Mouse (Mus musculus) neural tube, embryonic 11.5 days (tissue): ENCODE measurements around the gene Dpm3. TPM values are rescaled to one million over a fixed set of nuclear protein-coding genes. Genes with fewer than 3 reads are reported as not detected.

Experiments used
- ATAC-seq: fragments of 200-750 bp; cut with Nextera tagmentation; 2 replicates; pipeline ENCODE4 v1.8.0; 2017; ENCODE audit warnings: moderate number of reproducible peaks, mild to moderate bottlenecking, moderate TSS enrichment, moderate library complexity; ENCODE audit not compliant: insufficient read depth, low FRiP score, low TSS enrichment
- DNase-seq: peaks from one replicate; pipeline ENCODE4 v3.0.0-alpha.2; 2015; ENCODE audit warnings: low spot score
- H3K27ac ChIP-seq: fragments of 300-500 bp; sonication (generic); 2 replicates; pipeline ENCODE4 v1.5.1; 2014; ENCODE audit warnings: low read depth, mild to moderate bottlenecking, low read length
- H3K27me3 ChIP-seq: fragments of 300-500 bp; sonication (generic); 2 replicates; pipeline ENCODE4 v1.6.1; 2014; ENCODE audit warnings: mild to moderate bottlenecking, low read length, mixed read lengths; ENCODE audit not compliant: control insufficient read depth, insufficient read depth
- H3K36me3 ChIP-seq: fragments of 300-500 bp; sonication (generic); 2 replicates; pipeline ENCODE4 v1.6.1; 2014; ENCODE audit warnings: mild to moderate bottlenecking, low read length, moderate library complexity, mixed read lengths; ENCODE audit not compliant: control insufficient read depth, insufficient read depth
- H3K4me1 ChIP-seq: fragments of 300-500 bp; sonication (generic); 2 replicates; pipeline ENCODE4 v1.6.1; 2014; ENCODE audit warnings: low read length, mixed read lengths; ENCODE audit not compliant: control insufficient read depth, insufficient read depth
- H3K4me2 ChIP-seq: fragments of 300-500 bp; sonication (generic); 2 replicates; pipeline ENCODE4 v1.6.1; 2014; ENCODE audit warnings: low read depth, mild to moderate bottlenecking, moderate library complexity
- H3K4me3 ChIP-seq: fragments of 300-500 bp; sonication (generic); 2 replicates; pipeline ENCODE4 v1.5.1; 2014; ENCODE audit warnings: low read depth, low read length
- H3K9ac ChIP-seq: fragments of 300-500 bp; sonication (generic); 2 replicates; pipeline ENCODE4 v1.6.1; 2014; ENCODE audit warnings: mild to moderate bottlenecking, low read length
- H3K9me3 ChIP-seq: fragments of 300-500 bp; sonication (generic); 2 replicates; pipeline ENCODE4 v1.6.1; 2016; ENCODE audit warnings: low read length; ENCODE audit not compliant: control insufficient read depth
- WGBS: fragments of 180-500 bp; shearing (Covaris S2); extraction: QIAGEN DNeasy Blood & Tissue Kit; methylation state at CpG from one replicate; pipeline ENCODE4 v1.1.7; 2014; 5-methylcytosine and 5-hydroxymethylcytosine counted together
- polyA plus RNA-seq: library from polyadenylated mRNA; unstranded; fragments of >200 nt; fragmentation: Nextera tagmentation; extraction: Ambion mirVana; gene quantifications from 2 replicates; pipeline ENCODE4 v1.2.1, GENCODE M21; 2014

The Dpm3 gene
- polyA plus RNA-seq, 1 experiment from 2014 or later: 86.1 TPM

GRCm38 (mm10) chr3:89218271-89218670 is 40.9 kb upstream of the Dpm3 start:
- 85% methylated on average over 1 of the region's 1 CpGs for WGBS
- H3K4me3 ChIP-seq: no peak overlapping the region
- H3K9ac ChIP-seq: no peak overlapping the region
- peaks cover 5% of the 10 kb centered on the region for H3K36me3 ChIP-seq
- no peaks in the 10 kb centered on the region for H3K27me3 ChIP-seq
- no peak overlapping the region for H3K27ac ChIP-seq
- H3K4me1 ChIP-seq: peaks cover 16% of the 10 kb centered on the region
- H3K9me3 ChIP-seq: no peaks in the 10 kb centered on the region
- DNase-seq (no peak), ATAC-seq (no peak)
- H3K4me2 ChIP-seq: no peak overlapping the region

- Histone ChIP-seq H3K36me3 (peaks cover 7% of the 10 kb centered on the region), H3K4me3 (no peak overlapping the region), H3K4me2 (no peak overlapping the region), H3K9ac (no peak overlapping the region; the same call in 1 of the 2 replicates), H3K9me3 (no peaks in the 10 kb centered on the region), H3K4me1 (peaks cover 22% of the 10 kb centered on the region), H3K27ac (no peak overlapping the region), H3K27me3 (no peaks in the 10 kb centered on the region)
- DNase-seq (no peak), ATAC-seq (no peak)
- 45% methylated on average over 8 of the region's 8 CpGs for WGBS
These were observed 39.6 kb upstream of the Dpm3 start for GRCm38 (mm10) chr3:89219546-89219945.

DNA sequence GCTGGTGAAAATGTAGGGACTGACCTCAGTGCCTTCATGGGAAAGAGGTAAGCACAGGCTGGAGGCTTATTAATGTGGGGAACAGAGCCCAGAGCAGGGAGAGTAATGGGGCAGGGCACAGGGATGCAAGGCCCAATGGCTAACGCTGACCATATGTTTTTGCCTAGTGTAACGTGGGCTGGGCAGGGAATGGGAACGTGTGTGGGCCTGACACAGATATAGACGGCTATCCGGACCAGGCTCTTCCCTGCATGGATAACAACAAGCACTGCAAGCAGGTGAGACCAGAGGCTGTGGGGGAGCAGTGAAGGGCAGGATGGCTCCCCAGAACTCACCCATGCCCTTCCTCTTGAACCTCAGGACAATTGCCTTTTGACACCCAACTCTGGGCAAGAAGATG is 38.0 kb upstream of the Dpm3 start:
- H3K27ac ChIP-seq: no peak overlapping the region
- H3K4me3 ChIP-seq: no peak overlapping the region
- DNase-seq (no peak), ATAC-seq (no peak)
- peaks cover 18% of the 10 kb centered on the region for H3K4me1 ChIP-seq
- WGBS: 67% methylated on average over 5 of the region's 5 CpGs
- no peaks in the 10 kb centered on the region for H3K9me3 ChIP-seq
- no peak overlapping the region for H3K4me2 ChIP-seq
- H3K36me3 ChIP-seq: peaks cover 7% of the 10 kb centered on the region
- no peaks in the 10 kb centered on the region for H3K27me3 ChIP-seq
- no peak overlapping the region for H3K9ac ChIP-seq

- Histone ChIP-seq H3K4me2 (peak overlapping the region; percentile 80), H3K9ac (peak overlapping the region; percentile 75), H3K9me3 (no peaks in the 10 kb centered on the region), H3K27ac (peak overlapping the region; percentile 79), H3K4me1 (peaks cover 23% of the 10 kb centered on the region), H3K4me3 (peak overlapping the region; percentile 64), H3K27me3 (no peaks in the 10 kb centered on the region), H3K36me3 (peaks cover 7% of the 10 kb centered on the region)
- WGBS: 61% methylated on average over 11 of the region's 11 CpGs
- ATAC-seq: no peak
- DNase-seq: no peak
These were observed 34.4 kb upstream of the Dpm3 start for GRCm38 (mm10) chr3:89224796-89225195.

DNA sequence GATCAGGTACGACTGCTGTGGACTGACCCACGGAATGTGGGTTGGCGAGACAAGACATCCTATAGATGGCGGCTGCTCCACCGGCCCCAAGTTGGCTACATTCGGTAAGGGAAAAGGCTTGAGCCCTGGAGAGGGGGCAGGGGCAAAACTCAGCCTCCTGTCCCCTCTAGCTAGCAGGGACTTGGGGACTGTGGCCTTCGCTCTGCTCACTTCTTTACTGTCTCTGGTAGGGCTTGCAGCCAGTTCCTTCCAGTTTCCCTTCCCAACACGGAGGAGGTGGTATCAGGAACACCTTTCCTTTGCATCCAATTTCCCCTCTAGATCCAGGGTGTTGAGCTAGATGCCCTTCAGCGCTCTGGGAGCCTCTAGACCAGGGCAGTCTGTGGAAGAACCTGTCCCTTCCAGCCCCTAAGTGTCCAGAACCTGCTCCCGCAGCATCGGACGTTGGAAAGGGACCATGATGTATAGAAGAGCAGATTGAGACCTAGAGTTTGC is 33.8 kb upstream of the Dpm3 start:
- H3K4me3 ChIP-seq: peak overlapping the region; percentile 64
- H3K36me3 ChIP-seq: peaks cover 7% of the 10 kb centered on the region
- H3K27me3 ChIP-seq: no peaks in the 10 kb centered on the region
- H3K9me3 ChIP-seq: no peaks in the 10 kb centered on the region
- H3K27ac ChIP-seq: peak overlapping the region; percentile 79
- peak overlapping the region; percentile 80 for H3K4me2 ChIP-seq
- WGBS: 39% methylated on average over 12 of the region's 12 CpGs
- peaks cover 23% of the 10 kb centered on the region for H3K4me1 ChIP-seq
- ATAC-seq (no peak), DNase-seq (no peak)
- H3K9ac ChIP-seq: peak overlapping the region; percentile 75

DNA sequence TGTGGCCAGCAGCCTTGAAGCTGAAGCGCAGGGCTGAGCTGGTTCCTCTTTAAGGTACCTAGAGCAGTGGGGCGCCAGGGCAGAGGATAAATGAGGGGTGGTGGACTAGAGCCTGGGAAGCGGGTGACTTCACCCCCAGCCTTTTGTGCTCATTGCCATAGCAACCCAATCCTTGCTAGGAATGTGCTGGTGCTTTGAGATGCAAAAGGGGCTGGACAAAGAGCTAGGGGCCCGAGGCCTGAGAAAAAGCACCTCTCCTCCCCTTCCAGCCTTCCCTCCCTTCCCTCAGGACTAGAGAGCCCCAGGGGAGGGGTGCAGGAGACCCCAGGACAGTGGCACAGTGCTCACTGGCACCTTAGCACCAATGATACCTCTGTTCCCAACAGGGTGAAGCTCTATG is 33.2 kb upstream of the Dpm3 start:
- ATAC-seq (peak; percentile 69), DNase-seq (peak; percentile 86)
- WGBS: 11% methylated on average over 4 of the region's 4 CpGs
- Histone ChIP-seq H3K4me3 (peak overlapping the region; percentile 64), H3K9me3 (no peaks in the 10 kb centered on the region), H3K4me2 (peak overlapping the region; percentile 80), H3K9ac (peak overlapping the region; percentile 75), H3K27ac (peak overlapping the region; percentile 79), H3K4me1 (peaks cover 23% of the 10 kb centered on the region), H3K27me3 (no peaks in the 10 kb centered on the region), H3K36me3 (peaks cover 7% of the 10 kb centered on the region)

GRCm38 (mm10) chr3:89226361-89226760 is 32.8 kb upstream of the Dpm3 start:
- WGBS: 8% methylated on average over 11 of the region's 11 CpGs
- ATAC-seq (no peak), DNase-seq (no peak)
- H3K9ac ChIP-seq: peak overlapping the region; percentile 75
- peak overlapping the region; percentile 79 for H3K27ac ChIP-seq
- peak overlapping the region; percentile 64 for H3K4me3 ChIP-seq
- no peaks in the 10 kb centered on the region for H3K27me3 ChIP-seq
- H3K4me2 ChIP-seq: peak overlapping the region; percentile 80
- no peaks in the 10 kb centered on the region for H3K9me3 ChIP-seq
- H3K4me1 ChIP-seq: peaks cover 23% of the 10 kb centered on the region
- peaks cover 7% of the 10 kb centered on the region for H3K36me3 ChIP-seq

DNA sequence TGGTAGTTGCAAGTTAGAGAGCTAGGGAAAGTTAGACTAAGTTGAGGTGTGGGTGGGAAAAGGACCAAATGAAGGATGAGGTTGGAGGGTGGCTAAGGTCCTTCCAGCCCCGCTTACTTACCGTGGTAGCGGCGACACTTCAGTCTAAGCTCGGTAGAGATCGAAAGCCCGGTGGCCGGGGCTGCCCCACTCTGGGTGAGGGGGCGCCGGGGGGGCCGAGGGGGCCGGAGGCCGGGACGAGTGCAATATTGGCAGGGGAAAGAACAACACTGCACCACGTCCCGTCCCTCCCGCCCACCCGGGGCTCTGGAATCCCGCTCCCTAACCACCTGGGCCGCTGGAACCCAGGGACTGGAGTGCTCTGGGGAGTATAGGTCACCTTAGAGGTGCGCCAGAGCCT is 32.3 kb upstream of the Dpm3 start, which contains the start of gene Mtx1:
TSS of gene Mtx1 (minus strand) at position 189 of the 400 bp plus-strand sequence.
- peaks cover 7% of the 10 kb centered on the region for H3K36me3 ChIP-seq
- peak within 1 kb of the TSS; percentile 79 for H3K27ac ChIP-seq
- peak within 1 kb of the TSS; percentile 80 for H3K4me2 ChIP-seq
- peak within 1 kb of the TSS; percentile 75 for H3K9ac ChIP-seq
- no peaks in the 10 kb centered on the region for H3K27me3 ChIP-seq
- H3K4me3 ChIP-seq: peak within 1 kb of the TSS; percentile 64
- DNase-seq (no peak), ATAC-seq (no peak; the same call in 1 of the 2 replicates)
- peaks cover 23% of the 10 kb centered on the region for H3K4me1 ChIP-seq
- WGBS: 2% methylated on average over 21 of the region's 21 CpGs
- no peaks in the 10 kb centered on the region for H3K9me3 ChIP-seq
